Mouse (Mus musculus) liver, embryonic 14.5 days (tissue): ENCODE results near the gene Zfyve26.

Experiments
- CTCF ChIP-seq: IDR thresholded peaks from 2 replicates; pipeline ENCODE4 v1.5.1; 2016; ENCODE audit warnings: antibody characterized with exemption, low read depth, control low read depth
- EP300 ChIP-seq: IDR thresholded peaks from 2 replicates; pipeline ENCODE4 v1.6.1; 2016; ENCODE audit warnings: antibody characterized with exemption, low read depth

- TF ChIP-seq EP300 = no peak
- TF ChIP-seq CTCF = no peak
These were observed 9.9 kb upstream of the Zfyve26 start for GRCm38 (mm10) chr12:79306013-79306412.
